Mouse (Mus musculus): ENCODE results near the gene Trp53rka. TPM values are rescaled to one million over a fixed set of nuclear protein-coding genes. Genes with fewer than 3 reads are reported as not detected.

Trp53rka gene
- total and polyA plus RNA-seq, 2 experiments from 2014 or later = 14.4 to 22.4 TPM

DNA sequence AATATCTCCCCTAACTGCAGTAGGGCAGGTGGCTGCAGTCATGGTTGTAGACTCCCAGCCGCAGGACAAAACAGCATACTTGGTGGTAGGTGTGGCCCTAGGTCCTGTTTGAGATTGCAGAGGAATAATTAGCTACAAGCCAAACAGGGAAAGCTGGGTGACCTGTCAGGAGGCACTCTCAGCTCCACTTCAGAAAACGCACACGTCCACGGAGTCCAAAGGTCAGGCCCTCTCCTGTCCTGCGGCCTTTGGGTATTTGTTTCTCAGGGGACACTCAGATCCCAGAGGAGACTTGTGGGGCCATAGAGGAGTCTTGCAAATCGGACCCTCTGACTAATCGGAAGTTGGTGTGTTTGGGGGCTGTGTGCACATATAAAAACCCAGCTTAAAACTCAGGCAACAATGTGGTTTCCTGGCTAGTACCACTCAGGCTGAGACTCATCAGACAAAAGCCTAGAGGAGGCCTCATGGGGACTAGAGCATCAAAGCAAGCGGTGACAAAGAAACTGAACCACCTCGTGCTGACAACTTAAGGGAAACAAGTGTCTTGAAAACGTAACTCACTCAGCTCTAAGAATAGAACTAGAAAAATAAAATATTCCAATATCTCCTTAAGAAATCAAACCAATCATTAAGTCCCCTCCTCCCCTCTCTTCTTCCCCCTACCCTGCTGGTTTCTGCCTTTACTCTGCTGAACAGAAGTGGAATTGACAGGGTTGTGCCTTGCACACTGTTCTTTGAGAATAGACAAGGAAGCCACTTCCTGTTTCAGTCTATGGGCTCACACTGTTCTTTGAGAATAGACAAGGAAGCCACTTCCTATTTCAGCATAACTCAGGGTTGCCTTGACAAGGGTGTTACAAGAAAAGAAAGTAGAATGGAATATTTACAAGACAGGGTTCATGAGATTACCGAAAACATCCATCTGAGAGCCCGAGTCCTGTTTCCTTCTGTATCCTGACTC lies 40.1 kb downstream of the Trp53rka start:
- ATAC-seq (ENCODE audit: insufficient read depth, low read depth) (no peak), DNase-seq (ENCODE audit: low spot score) (no peak)
- 64% methylated on average over 12 of the region's 12 CpGs for WGBS
- Histone ChIP-seq H3K4me3 (ENCODE audit: low read depth, low read length) (no peak overlapping the region), H3K9me3 (replicated peaks; ENCODE audit: control insufficient read depth, low read length) (no peaks in the 10 kb centered on the region), H3K27ac (ENCODE audit: low read depth) (no peak overlapping the region), H3K4me1 (ENCODE audit: control insufficient read depth, insufficient read depth) (no peaks in the 10 kb centered on the region), H3K36me3 (replicated peaks; ENCODE audit: control insufficient read depth, insufficient read depth, low read length) (no peaks in the 10 kb centered on the region), H3K27me3 (ENCODE audit: control insufficient read depth, insufficient read depth, low read length) (no peaks in the 10 kb centered on the region), H3K9ac (replicated peaks; ENCODE audit: low read depth, low read length) (no peak overlapping the region), H3K4me2 (ENCODE audit: low read depth, low read length) (no peak overlapping the region)
- no peak for TF ChIP-seq EP300 (IDR thresholded peaks at IDR 0.05; ENCODE audit: low read depth)
- no peak for TF ChIP-seq CTCF (IDR thresholded peaks at IDR 0.05; ENCODE audit: low read depth)

DNA sequence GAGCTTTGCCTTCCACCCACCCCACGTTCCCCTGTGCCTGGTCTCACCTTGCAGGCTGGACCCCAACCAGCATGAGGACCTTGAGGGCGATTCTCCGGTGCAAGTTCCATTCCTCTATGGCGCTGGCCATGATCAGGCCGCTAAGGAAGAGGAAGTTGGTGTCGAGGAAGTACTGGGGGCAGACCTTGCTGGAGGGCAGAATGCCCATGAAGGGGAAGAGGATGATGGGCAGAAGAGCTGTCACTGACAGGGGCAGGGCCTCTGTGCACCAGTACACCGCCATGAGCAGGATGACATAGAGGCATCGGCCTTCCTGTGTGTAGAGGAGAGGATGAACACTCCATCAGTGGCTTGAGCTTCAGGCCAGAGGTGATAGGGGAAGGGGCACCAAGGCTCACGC lies 44.6 kb downstream of the Trp53rka start:
- 75% methylated on average over 9 of the region's 9 CpGs for WGBS
- no peak for TF ChIP-seq EP300 (IDR thresholded peaks at IDR 0.05; ENCODE audit: low read depth)
- no peak for TF ChIP-seq CTCF (IDR thresholded peaks at IDR 0.05; ENCODE audit: low read depth)
- Histone ChIP-seq H3K27me3 (ENCODE audit: control insufficient read depth, insufficient read depth, low read length) (no peaks in the 10 kb centered on the region), H3K27ac (ENCODE audit: low read depth) (no peak overlapping the region), H3K9me3 (replicated peaks; ENCODE audit: control insufficient read depth, low read length) (no peaks in the 10 kb centered on the region), H3K9ac (replicated peaks; ENCODE audit: low read depth, low read length) (no peak overlapping the region), H3K4me2 (ENCODE audit: low read depth, low read length) (no peak overlapping the region), H3K4me3 (ENCODE audit: low read depth, low read length) (no peak overlapping the region), H3K36me3 (replicated peaks; ENCODE audit: control insufficient read depth, insufficient read depth, low read length) (no peaks in the 10 kb centered on the region), H3K4me1 (ENCODE audit: control insufficient read depth, insufficient read depth) (no peaks in the 10 kb centered on the region)
- no peak for ATAC-seq (ENCODE audit: insufficient read depth, low read depth)
- no peak for DNase-seq (ENCODE audit: low spot score)

DNA sequence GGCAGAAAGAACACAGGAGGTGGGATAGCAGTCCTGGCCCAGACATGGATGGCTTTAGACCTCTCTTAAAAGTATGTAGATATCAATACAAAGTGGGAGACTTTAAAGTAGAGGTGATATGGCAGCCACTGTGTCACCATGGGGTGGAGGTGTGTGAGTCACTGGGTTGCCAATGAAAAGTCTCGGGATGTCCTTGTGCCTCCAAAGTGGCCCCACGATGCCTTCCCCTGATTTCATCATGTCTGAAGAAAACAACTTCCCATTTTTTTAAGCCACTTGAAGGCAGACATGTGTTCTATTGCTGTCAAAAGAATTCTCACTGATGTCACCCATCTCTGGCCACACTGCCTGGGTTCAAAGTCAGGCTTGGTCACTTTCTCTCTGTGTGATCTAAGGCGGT lies 48.3 kb downstream of the Trp53rka start:
- ATAC-seq (ENCODE audit: insufficient read depth, low read depth) (no peak), DNase-seq (ENCODE audit: low spot score) (no peak)
- Histone ChIP-seq H3K27ac (ENCODE audit: low read depth) (no peak overlapping the region), H3K9me3 (replicated peaks; ENCODE audit: control insufficient read depth, low read length) (no peaks in the 10 kb centered on the region), H3K36me3 (replicated peaks; ENCODE audit: control insufficient read depth, insufficient read depth, low read length) (no peaks in the 10 kb centered on the region), H3K4me2 (ENCODE audit: low read depth, low read length) (no peak overlapping the region), H3K4me1 (ENCODE audit: control insufficient read depth, insufficient read depth) (no peaks in the 10 kb centered on the region), H3K27me3 (ENCODE audit: control insufficient read depth, insufficient read depth, low read length) (no peaks in the 10 kb centered on the region), H3K9ac (replicated peaks; ENCODE audit: low read depth, low read length) (no peak overlapping the region), H3K4me3 (ENCODE audit: low read depth, low read length) (no peak overlapping the region)
- TF ChIP-seq EP300 (IDR thresholded peaks at IDR 0.05; ENCODE audit: low read depth) = no peak
- WGBS = 65% methylated on average over 3 of the region's 3 CpGs

DNA sequence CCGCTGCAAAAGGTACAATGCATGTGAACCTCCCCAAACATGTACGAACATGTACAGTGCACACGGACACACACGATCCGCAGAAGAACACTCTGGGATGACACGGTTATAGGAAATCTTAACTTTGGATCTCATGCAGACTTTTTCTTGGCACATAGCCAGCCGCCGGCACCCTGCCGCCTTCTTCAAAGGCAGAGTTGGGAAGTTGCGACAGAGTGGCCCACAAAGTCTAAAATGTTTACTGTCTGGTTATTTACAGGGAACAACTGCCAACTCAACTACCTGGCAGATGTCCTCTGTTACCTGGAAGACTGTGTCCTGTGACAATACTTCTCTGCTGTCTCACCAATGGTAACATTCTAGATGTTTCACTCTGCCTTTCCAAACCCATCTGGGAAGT lies 50.1 kb downstream of the Trp53rka start:
- Histone ChIP-seq H3K9me3 (replicated peaks; ENCODE audit: control insufficient read depth, low read length) (no peaks in the 10 kb centered on the region), H3K36me3 (replicated peaks; ENCODE audit: control insufficient read depth, insufficient read depth, low read length) (no peaks in the 10 kb centered on the region), H3K27me3 (ENCODE audit: control insufficient read depth, insufficient read depth, low read length) (no peaks in the 10 kb centered on the region), H3K27ac (ENCODE audit: low read depth) (no peak overlapping the region), H3K4me2 (ENCODE audit: low read depth, low read length) (no peak overlapping the region), H3K4me3 (ENCODE audit: low read depth, low read length) (no peak overlapping the region), H3K4me1 (ENCODE audit: control insufficient read depth, insufficient read depth) (no peaks in the 10 kb centered on the region), H3K9ac (replicated peaks; ENCODE audit: low read depth, low read length) (no peak overlapping the region)
- no peak for ATAC-seq (ENCODE audit: insufficient read depth, low read depth)
- 68% methylated on average over 10 of the region's 10 CpGs for WGBS
- no peak for TF ChIP-seq CTCF (IDR thresholded peaks at IDR 0.05; ENCODE audit: low read depth)
- TF ChIP-seq EP300 (IDR thresholded peaks at IDR 0.05; ENCODE audit: low read depth) = no peak
- no peak for DNase-seq (ENCODE audit: low spot score)

DNA sequence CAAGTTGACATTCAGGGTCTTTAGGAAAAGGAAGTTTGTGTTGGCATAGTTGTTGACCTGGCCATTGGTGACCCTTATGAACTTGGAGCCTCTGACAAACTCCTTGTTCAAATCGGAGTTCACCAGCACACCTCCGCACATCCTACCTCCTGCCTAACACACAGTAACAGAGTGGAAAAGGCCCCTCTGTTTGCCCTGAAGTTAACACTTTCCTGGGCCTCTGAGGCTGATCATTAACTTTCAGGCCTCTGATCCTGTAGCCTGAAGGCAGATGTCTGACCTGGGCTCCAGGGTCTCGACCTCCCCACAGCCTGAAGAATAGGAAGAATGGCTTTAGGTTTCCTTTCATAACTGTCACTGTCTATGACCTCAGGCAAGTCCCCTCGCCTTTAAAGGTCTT lies 51.5 kb downstream of the Trp53rka start:
- DNase-seq (ENCODE audit: low spot score) (no peak), ATAC-seq (ENCODE audit: insufficient read depth, low read depth) (no peak)
- no peak overlapping the region for H3K4me3 ChIP-seq (ENCODE audit: low read depth, low read length)
- WGBS = 62% methylated on average over 4 of the region's 4 CpGs
- no peaks in the 10 kb centered on the region for H3K4me1 ChIP-seq (ENCODE audit: control insufficient read depth, insufficient read depth)
- no peak overlapping the region for H3K27ac ChIP-seq (ENCODE audit: low read depth)
- no peak overlapping the region for H3K9ac ChIP-seq (replicated peaks; ENCODE audit: low read depth, low read length)
- H3K9me3 ChIP-seq (replicated peaks; ENCODE audit: control insufficient read depth, low read length) = no peaks in the 10 kb centered on the region
- H3K4me2 ChIP-seq (ENCODE audit: low read depth, low read length) = no peak overlapping the region
- TF ChIP-seq EP300 (IDR thresholded peaks at IDR 0.05; ENCODE audit: low read depth) (no peak), CTCF (IDR thresholded peaks at IDR 0.05; ENCODE audit: low read depth) (no peak)
- H3K27me3 ChIP-seq (ENCODE audit: control insufficient read depth, insufficient read depth, low read length) = no peaks in the 10 kb centered on the region
- no peaks in the 10 kb centered on the region for H3K36me3 ChIP-seq (replicated peaks; ENCODE audit: control insufficient read depth, insufficient read depth, low read length)

Other genes with a start within 250 kb of the Trp53rka start
- 39.4 and 73.8 TPM in 2 replicates for gene Slc35c2, start 205.5 kb downstream of the Trp53rka start, total RNA-seq (2014; rRNA removed; ENCODE audit: low replicate concordance)
- 32.6 and 33.7 TPM in 2 replicates for gene Slc35c2, start 205.5 kb downstream of the Trp53rka start, polyA plus RNA-seq (2015; fragmentation: Nextera tagmentation; extraction: Ambion mirVana)
- 69.6 and 70.6 TPM in 2 replicates for gene Elmo2, start 166.8 kb downstream of the Trp53rka start, total RNA-seq (2014; rRNA removed; ENCODE audit: low replicate concordance)
- gene Elmo2, start 166.8 kb downstream of the Trp53rka start, polyA plus RNA-seq (2015; fragmentation: Nextera tagmentation; extraction: Ambion mirVana) = 24.1 and 24.6 TPM in 2 replicates
- gene Zfp663, start 124.6 kb downstream of the Trp53rka start, total RNA-seq (2014; rRNA removed; ENCODE audit: low replicate concordance) = not detected in 2 replicates
- 0.07 TPM in 1 of 2 replicates, not detected in the other for gene Zfp663, start 124.6 kb downstream of the Trp53rka start, polyA plus RNA-seq (2015; fragmentation: Nextera tagmentation; extraction: Ambion mirVana)
- 2.7 and 3.3 TPM in 2 replicates for gene Zfp334, start 105.1 kb downstream of the Trp53rka start, total RNA-seq (2014; rRNA removed; ENCODE audit: low replicate concordance)
- gene Zfp334, start 105.1 kb downstream of the Trp53rka start, polyA plus RNA-seq (2015; fragmentation: Nextera tagmentation; extraction: Ambion mirVana) = 1.4 and 1.6 TPM in 2 replicates
- not detected in 2 replicates for gene Ocstamp, start 92.9 kb downstream of the Trp53rka start, total RNA-seq (2014; rRNA removed; ENCODE audit: low replicate concordance)
- gene Ocstamp, start 92.9 kb downstream of the Trp53rka start, polyA plus RNA-seq (2015; fragmentation: Nextera tagmentation; extraction: Ambion mirVana) = 0.07 TPM in 1 of 2 replicates, not detected in the other
- gene Slc13a3, start 20.1 kb downstream of the Trp53rka start, total RNA-seq (2014; rRNA removed; ENCODE audit: low replicate concordance) = 0.04 TPM in 1 of 2 replicates, not detected in the other
- gene Slc13a3, start 20.1 kb downstream of the Trp53rka start, polyA plus RNA-seq (2015; fragmentation: Nextera tagmentation; extraction: Ambion mirVana) = 0.14 and 0.16 TPM in 2 replicates
- 3.5 and 4.3 TPM in 2 replicates for gene Slc2a10, start 10.5 kb upstream of the Trp53rka start, total RNA-seq (2014; rRNA removed; ENCODE audit: low replicate concordance)
- 2.6 and 3.6 TPM in 2 replicates for gene Slc2a10, start 10.5 kb upstream of the Trp53rka start, polyA plus RNA-seq (2015; fragmentation: Nextera tagmentation; extraction: Ambion mirVana)
- gene Eya2, start 101.7 kb upstream of the Trp53rka start, total RNA-seq (2014; rRNA removed; ENCODE audit: low replicate concordance) = 0.95 and 3.2 TPM in 2 replicates
- gene Eya2, start 101.7 kb upstream of the Trp53rka start, polyA plus RNA-seq (2015; fragmentation: Nextera tagmentation; extraction: Ambion mirVana) = 0.96 and 1.1 TPM in 2 replicates

All from heart, postnatal 0 days (tissue).